Mouse (Mus musculus) gastrocnemius, adult 2 months (tissue): ENCODE results near the gene Mast4. TPM values are rescaled to one million over a fixed set of nuclear protein-coding genes. Genes with fewer than 3 reads are reported as not detected.
A peak's percentile ranks its signal among the peaks of the same experiment; 100 is the strongest.

Experiments used
- DNase-seq: peaks from one replicate; pipeline ENCODE4 v3.0.0; 2022
- H3K27ac ChIP-seq: fragments of 200-600 bp; 2 replicates; pipeline ENCODE4 v1.8.1; 2022; ENCODE audit warnings: mild to moderate bottlenecking
- H3K4me3 ChIP-seq: fragments of 200-600 bp; 2 replicates; pipeline ENCODE4 v1.8.1; 2022; ENCODE audit warnings: mild to moderate bottlenecking, moderate library complexity
- CTCF ChIP-seq: fragments of 200-600 bp; IDR thresholded peaks from 2 replicates; pipeline ENCODE4 v1.8.1; 2022; ENCODE audit warnings: antibody characterized with exemption, mild to moderate bottlenecking, moderate library complexity
- intact Hi-C: fragments of 180-260 bp; cut with DNase I; formaldehyde crosslinking; loops from one replicate; pipeline ENCODE4 v1.15.1; 2025
- total RNA-seq, 2 experiments: library from RNA; stranded (reverse); gene quantifications; 2 replicates each; pipeline ENCODE4 v1.2.3; 2021

Gene Mast4
- total RNA-seq, 2 experiments from 2014 or later = 47.2 to 49.9 TPM

DNA sequence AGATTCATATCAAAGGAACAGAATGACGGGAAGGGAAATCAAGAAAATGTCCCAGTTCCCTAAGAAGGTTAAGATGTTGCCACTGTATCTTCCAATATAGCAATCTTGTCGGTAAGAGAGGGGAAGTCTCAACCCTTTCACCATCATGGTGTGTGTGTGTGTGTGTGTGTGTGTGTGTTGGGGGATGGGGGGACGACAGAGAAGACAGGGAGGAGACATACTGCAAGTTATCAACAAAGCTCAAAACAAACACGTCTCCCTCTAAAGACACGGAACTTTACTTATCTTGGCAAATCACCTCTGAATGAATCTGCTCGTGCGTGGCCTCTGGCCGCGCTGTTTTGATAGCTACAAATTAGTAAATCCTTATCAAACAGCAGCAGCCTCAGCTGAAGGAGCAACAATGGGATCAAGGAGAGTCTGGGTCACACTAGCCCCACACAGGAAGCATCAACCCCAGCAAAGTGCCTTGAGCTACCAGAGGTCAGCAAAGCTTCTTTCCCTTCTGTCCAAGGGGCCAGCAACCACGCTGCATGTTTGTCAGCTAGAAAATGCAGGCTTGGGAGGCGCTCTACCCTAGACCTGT, 113.7 kb downstream of the Mast4 start:
- TF ChIP-seq CTCF = no peak
- peak overlapping the region; percentile 59 for H3K27ac ChIP-seq
- intact Hi-C loops = no loop called here
- no peak for DNase-seq
- peak overlapping the region; percentile 35 for H3K4me3 ChIP-seq

DNA sequence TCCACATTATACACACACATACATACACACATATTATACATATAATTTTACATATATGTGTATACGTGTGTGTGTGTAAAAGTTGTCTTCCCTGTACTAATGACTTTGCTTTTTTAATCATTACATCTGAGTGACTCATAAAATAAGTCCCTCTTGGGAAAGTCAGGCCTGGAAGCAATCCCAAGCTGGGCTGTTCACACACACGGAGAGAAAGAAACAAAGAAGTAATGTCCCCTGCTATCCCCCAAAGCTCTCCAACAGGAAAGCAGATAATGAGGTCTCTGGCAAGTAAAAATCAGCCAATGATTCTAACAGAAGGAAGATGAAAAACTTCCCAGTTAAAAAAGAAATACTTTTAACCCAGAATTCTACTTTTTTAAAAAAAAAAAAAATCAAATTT, 114.3 kb downstream of the Mast4 start:
- peak; percentile 73 for DNase-seq
- no peak for TF ChIP-seq CTCF
- peak overlapping the region; percentile 59 for H3K27ac ChIP-seq
- intact Hi-C loops = no loop called here
- H3K4me3 ChIP-seq = peak overlapping the region; percentile 35

- intact Hi-C loops = no loop called here
- no peak for TF ChIP-seq CTCF
Measured at GRCm38 (mm10) chr13:103217486-103217885, 116.8 kb downstream of the Mast4 start.

GRCm38 (mm10) chr13:103214506-103214905, 119.8 kb downstream of the Mast4 start:
- no peak for DNase-seq
- no peak for TF ChIP-seq CTCF
- Histone ChIP-seq H3K4me3 (no peak overlapping the region), H3K27ac (no peak overlapping the region)
- intact Hi-C loops = no loop called here

More at GRCm38 (mm10) chr13:103217486-103217885, 116.8 kb downstream of the Mast4 start:
- DNase-seq = no peak
- Histone ChIP-seq H3K27ac (no peak overlapping the region), H3K4me3 (no peak overlapping the region)

GRCm38 (mm10) chr13:103211953-103212352, 122.3 kb downstream of the Mast4 start:
- intact Hi-C loops = no loop called here
- Histone ChIP-seq H3K27ac (peak overlapping the region; percentile 67), H3K4me3 (peak overlapping the region; percentile 38)
- TF ChIP-seq CTCF = no peak
- DNase-seq = no peak

- peak overlapping the region; percentile 67 for H3K27ac ChIP-seq
- DNase-seq = peak; percentile 85
- TF ChIP-seq CTCF = no peak
- intact Hi-C loops = no loop called here
- peak overlapping the region; percentile 38 for H3K4me3 ChIP-seq
Measured at GRCm38 (mm10) chr13:103211501-103211941, 122.8 kb downstream of the Mast4 start.

DNA sequence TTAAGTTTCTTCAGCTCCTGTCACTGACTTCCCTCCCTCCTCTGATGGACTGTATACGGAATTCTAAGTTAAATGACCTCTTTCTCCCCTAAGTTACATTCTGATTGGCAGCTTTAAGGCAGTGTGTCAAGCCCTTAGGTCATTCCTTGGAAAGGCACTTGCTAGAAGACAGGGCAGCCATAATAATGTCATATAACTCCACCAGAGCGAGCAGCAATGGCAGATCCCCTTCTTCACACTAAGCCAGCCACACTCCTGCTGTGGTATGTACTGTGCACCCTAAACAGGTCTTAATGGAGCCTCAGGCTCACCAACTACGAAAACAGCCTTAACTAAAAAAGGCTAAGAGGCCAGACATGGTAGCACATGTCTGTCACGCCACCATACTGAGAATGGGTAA, 123.6 kb downstream of the Mast4 start:
- no peak for TF ChIP-seq CTCF
- peak overlapping the region; percentile 67 for H3K27ac ChIP-seq
- no peak overlapping the region for H3K4me3 ChIP-seq
- DNase-seq = no peak
- intact Hi-C loops = no loop called here

DNA sequence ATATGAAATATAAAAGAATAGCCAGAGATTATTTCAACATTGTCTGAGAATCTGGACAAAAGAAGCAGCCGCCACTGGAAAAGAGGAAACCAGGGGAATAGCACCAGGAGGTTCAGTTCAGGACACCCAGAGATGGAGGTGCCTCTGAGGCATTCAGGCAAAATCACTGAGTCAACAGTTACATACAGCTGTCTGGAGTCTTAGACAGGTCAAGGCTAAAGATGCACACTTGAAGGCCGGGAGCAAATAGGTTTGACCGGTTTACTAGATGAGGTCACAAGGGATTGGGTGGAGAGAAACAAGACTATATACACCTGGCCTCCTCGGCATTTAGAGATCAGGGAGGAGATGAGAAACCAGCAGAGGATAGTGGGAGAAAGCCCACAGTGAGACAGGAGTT, 127.1 kb downstream of the Mast4 start:
- DNase-seq = no peak
- intact Hi-C loops = no loop called here
- no peak for TF ChIP-seq CTCF
- no peak overlapping the region for H3K4me3 ChIP-seq
- H3K27ac ChIP-seq = peak overlapping the region; percentile 41

GRCm38 (mm10) chr13:103206644-103207043, 127.7 kb downstream of the Mast4 start:
- intact Hi-C loops = no loop called here
- peak overlapping the region; percentile 16; the same call in 1 of the 2 replicates for H3K27ac ChIP-seq
- no peak for DNase-seq

GRCm38 (mm10) chr13:103205191-103205590, 129.1 kb downstream of the Mast4 start:
- no peak for TF ChIP-seq CTCF

More at GRCm38 (mm10) chr13:103206644-103207043, 127.7 kb downstream of the Mast4 start:
- H3K4me3 ChIP-seq = no peak overlapping the region
- no peak for TF ChIP-seq CTCF

GRCm38 (mm10) chr13:103203376-103203895, 130.9 kb downstream of the Mast4 start:
- no peak overlapping the region for H3K4me3 ChIP-seq
- no peak overlapping the region for H3K27ac ChIP-seq
- DNase-seq = no peak
- no peak for TF ChIP-seq CTCF
- intact Hi-C loops = no loop called here

More at GRCm38 (mm10) chr13:103205191-103205590, 129.1 kb downstream of the Mast4 start:
- no peak overlapping the region for H3K4me3 ChIP-seq
- no peak overlapping the region for H3K27ac ChIP-seq
- intact Hi-C loops = no loop called here
- no peak for DNase-seq

DNA sequence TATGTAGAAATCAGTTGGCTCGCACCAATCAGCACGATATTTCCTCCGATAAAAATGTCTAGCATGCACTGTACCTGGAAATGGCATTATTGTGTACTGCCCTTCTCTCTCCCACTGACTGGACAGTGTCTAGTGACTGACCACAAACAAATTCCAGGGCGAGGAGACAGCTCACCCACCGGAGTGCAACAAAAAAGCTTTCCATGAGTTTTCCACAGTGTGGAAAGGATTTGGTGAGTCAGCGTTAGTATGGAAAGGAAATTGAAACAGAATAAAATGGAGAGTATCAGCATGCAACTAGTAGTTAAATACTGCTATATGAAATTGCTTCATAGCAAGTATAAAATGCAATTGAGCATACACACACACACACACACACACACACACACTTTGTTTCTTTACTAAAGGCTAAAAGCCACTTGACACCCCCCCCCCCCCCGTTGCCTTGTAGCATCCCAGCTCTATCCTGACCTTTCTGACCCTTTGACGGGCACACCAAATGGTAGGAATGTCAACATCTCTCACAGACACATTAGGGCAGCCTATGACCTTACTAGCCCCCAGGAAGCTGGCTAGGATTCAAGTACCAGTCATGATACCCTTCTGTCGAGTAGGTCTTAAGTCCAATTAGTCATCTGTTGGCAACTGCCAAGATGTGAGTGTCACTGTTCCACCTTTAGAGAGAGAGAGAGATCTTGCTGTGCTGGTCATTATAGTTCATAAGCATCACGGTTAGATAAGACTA, 133.1 kb downstream of the Mast4 start:
- no peak for DNase-seq
- Histone ChIP-seq H3K4me3 (no peak overlapping the region), H3K27ac (no peak overlapping the region)
- TF ChIP-seq CTCF = no peak
- intact Hi-C loops = no loop called here
